ENCODE assay signal across 9 mouse cellular contexts in genomic region chr1:34298631-34299184, GRCm38 (mm10).
DNase-seq lines count a peak whose midpoint lies in the region; ATAC-seq and TF ChIP-seq lines count a peak whose summit lies in the region.
"Had no signal": no experiment of that assay in that cellular context is flagged by ENCODE, and none has a peak within 500 bp of the region (broad histone marks: within the 10 kb centered on the region; RNA-seq: fewer than 3 reads in every experiment).

No protein-coding gene starts in this region.

- TF ChIP-seq POLR2A in limb, embryonic 14.5 days (IDR thresholded peaks at IDR 0.05; ENCODE audit: borderline replicate concordance, extremely low read depth, insufficient read depth, insufficient read length), result no peak

- no peaks in the 10 kb centered on the region for H3K4me1 ChIP-seq in embryonic facial prominence, embryonic 14.5 days (ENCODE audit: control insufficient read depth, insufficient read depth, low read length)
- H3K4me1 ChIP-seq in embryonic facial prominence, embryonic 10.5 days, result no peaks in the 10 kb centered on the region
- peaks cover 11% of the 10 kb centered on the region; the same call in 1 of the 2 replicates for H3K4me1 ChIP-seq in midbrain, embryonic 13.5 days (replicated peaks)
- 0 out of 2 replicates have a peak, but pooled peaks cover 3% of the 10 kb centered on the region for H3K4me1 ChIP-seq in midbrain, embryonic 11.5 days (ENCODE audit: control insufficient read depth, insufficient read depth, low read length)
- H3K4me1 ChIP-seq in limb, embryonic 14.5 days (ENCODE audit: control insufficient read depth, insufficient read depth, low read length), result peaks cover 5% of the 10 kb centered on the region

- peak overlapping the region; percentile 18; the same call in 1 of the 2 replicates for H3K4me2 ChIP-seq in embryonic facial prominence, embryonic 14.5 days (ENCODE audit: low read depth, low read length)
- H3K4me2 ChIP-seq in midbrain, embryonic 13.5 days (replicated peaks), result no peak overlapping the region
- no peak overlapping the region for H3K4me2 ChIP-seq in midbrain, embryonic 11.5 days
- no peak overlapping the region; the same call in 1 of the 2 replicates for H3K4me2 ChIP-seq in limb, embryonic 14.5 days (replicated peaks; ENCODE audit: low read depth, low read length, severe bottlenecking)

- peaks cover 72% of the 10 kb centered on the region for H3K36me3 ChIP-seq in embryonic facial prominence, embryonic 14.5 days (ENCODE audit: control insufficient read depth, insufficient read depth, low read length)
- H3K36me3 ChIP-seq in embryonic facial prominence, embryonic 10.5 days (replicated peaks), result peaks cover 57% of the 10 kb centered on the region
- peaks cover 82% of the 10 kb centered on the region for H3K36me3 ChIP-seq in midbrain, embryonic 13.5 days
- H3K36me3 ChIP-seq in midbrain, embryonic 11.5 days (ENCODE audit: control insufficient read depth, insufficient read depth, low read length), result peaks cover 12% of the 10 kb centered on the region
- peaks cover 34% of the 10 kb centered on the region for H3K36me3 ChIP-seq in limb, embryonic 14.5 days (ENCODE audit: control insufficient read depth, insufficient read depth, low read length)

- 64% methylated on average over 18 of the region's 18 CpGs for WGBS in embryonic facial prominence, embryonic 14.5 days
- 90% methylated on average over 18 of the region's 18 CpGs for WGBS in embryonic facial prominence, embryonic 10.5 days
- WGBS in midbrain, embryonic 13.5 days, result 58% methylated on average over 18 of the region's 18 CpGs
- 84% methylated on average over 18 of the region's 18 CpGs for WGBS in midbrain, embryonic 11.5 days
- WGBS in limb, embryonic 14.5 days, result 59% methylated on average over 18 of the region's 18 CpGs

- no peak overlapping the region for H3K27ac ChIP-seq in embryonic facial prominence, embryonic 14.5 days (replicated peaks; ENCODE audit: low read depth, low read length)
- no peak overlapping the region for H3K27ac ChIP-seq in embryonic facial prominence, embryonic 10.5 days (replicated peaks)
- H3K27ac ChIP-seq in midbrain, embryonic 13.5 days, result no peak overlapping the region
- H3K27ac ChIP-seq in midbrain, embryonic 11.5 days (ENCODE audit: low read depth, low read length), result no peak overlapping the region
- H3K27ac ChIP-seq in limb, embryonic 14.5 days (replicated peaks; ENCODE audit: low read depth, low read length), result 0 out of 2 replicates have a peak overlapping the region, but pooled peaks have one; percentile 33
- H3K27ac ChIP-seq: kidney, postnatal 0 days had no signal

- peak; percentile 66; the same call in 1 of the 2 replicates for ATAC-seq in embryonic facial prominence, embryonic 14.5 days (ENCODE audit: low read depth)
- ATAC-seq in midbrain, embryonic 13.5 days, result peak; percentile 75
- ATAC-seq in midbrain, embryonic 11.5 days (ENCODE audit: low FRiP score), result no peak
- no peak for ATAC-seq in limb, embryonic 14.5 days (ENCODE audit: low FRiP score, low read depth)

- H3K9ac ChIP-seq in embryonic facial prominence, embryonic 14.5 days (ENCODE audit: low read depth, low read length), result no peak overlapping the region
- H3K9ac ChIP-seq in midbrain, embryonic 13.5 days (replicated peaks), result no peak overlapping the region
- no peak overlapping the region for H3K9ac ChIP-seq in midbrain, embryonic 11.5 days (ENCODE audit: low read length)
- H3K9ac ChIP-seq in limb, embryonic 14.5 days (ENCODE audit: low read depth, low read length, severe bottlenecking), result no peak overlapping the region

- peak; percentile 85 for DNase-seq in embryonic facial prominence, embryonic 14.5 days (ENCODE audit: low spot score)
- no peak for DNase-seq in embryonic facial prominence, embryonic 10.5 days (ENCODE audit: low spot score)
- no peak for DNase-seq in midbrain, embryonic 11.5 days (ENCODE audit: low spot score, missing footprints)
- DNase-seq in limb, embryonic 14.5 days (ENCODE audit: low spot score), result peak; percentile 76
- peak; percentile 74 to 79 for DNase-seq in right cerebral cortex, postnatal 10 days (ENCODE audit: low spot score in 2 of 2)
- no peak for DNase-seq in thymus, postnatal 14 days
- DNase-seq in adrenal gland, adult 2 months, result no peak

- no peak overlapping the region for H3K4me3 ChIP-seq in embryonic facial prominence, embryonic 14.5 days (ENCODE audit: low read depth, low read length)
- H3K4me3 ChIP-seq in embryonic facial prominence, embryonic 10.5 days, result no peak overlapping the region
- no peak overlapping the region for H3K4me3 ChIP-seq in midbrain, embryonic 13.5 days (replicated peaks)
- H3K4me3 ChIP-seq in midbrain, embryonic 11.5 days (ENCODE audit: low read depth, low read length), result no peak overlapping the region
- no peak overlapping the region for H3K4me3 ChIP-seq in limb, embryonic 14.5 days (replicated peaks; ENCODE audit: low read length)

- no peaks in the 10 kb centered on the region for H3K9me3 ChIP-seq in embryonic facial prominence, embryonic 14.5 days (ENCODE audit: control insufficient read depth, low read length)
- H3K9me3 ChIP-seq in embryonic facial prominence, embryonic 10.5 days, result no peaks in the 10 kb centered on the region
- H3K9me3 ChIP-seq in midbrain, embryonic 13.5 days, result no peaks in the 10 kb centered on the region
- no peaks in the 10 kb centered on the region for H3K9me3 ChIP-seq in midbrain, embryonic 11.5 days (ENCODE audit: control insufficient read depth, low read length)
- H3K9me3 ChIP-seq in limb, embryonic 14.5 days (ENCODE audit: control insufficient read depth, low read length), result no peaks in the 10 kb centered on the region

- no peaks in the 10 kb centered on the region for H3K27me3 ChIP-seq in embryonic facial prominence, embryonic 14.5 days (replicated peaks; ENCODE audit: control insufficient read depth, insufficient read depth, low read length)
- H3K27me3 ChIP-seq in embryonic facial prominence, embryonic 10.5 days (replicated peaks; ENCODE audit: low read depth, poor library complexity, severe bottlenecking), result no peaks in the 10 kb centered on the region
- H3K27me3 ChIP-seq in midbrain, embryonic 13.5 days, result no peaks in the 10 kb centered on the region
- no peaks in the 10 kb centered on the region for H3K27me3 ChIP-seq in midbrain, embryonic 11.5 days (ENCODE audit: control insufficient read depth, insufficient read depth, low read length)
- H3K27me3 ChIP-seq in limb, embryonic 14.5 days (ENCODE audit: control insufficient read depth, insufficient read depth, low read length), result no peaks in the 10 kb centered on the region

Comparison
In these comparisons a context has a peak if more than half of its experiments do, and no peak if none do; other contexts are left out.
1. ATAC-seq: peak in embryonic facial prominence, embryonic 14.5 days (single experiment) and midbrain, embryonic 13.5 days (single experiment); none in midbrain, embryonic 11.5 days (single experiment) and limb, embryonic 14.5 days (single experiment).
2. DNase-seq: peak in embryonic facial prominence, embryonic 14.5 days (single experiment), limb, embryonic 14.5 days (single experiment) and right cerebral cortex, postnatal 10 days (2 of 2); none in embryonic facial prominence, embryonic 10.5 days (single experiment), midbrain, embryonic 11.5 days (single experiment), thymus, postnatal 14 days (single experiment) and adrenal gland, adult 2 months (single experiment).